24 mouse cellular contexts compared by ENCODE assay signal in genomic region chr2:93807440-93807839, GRCm38 (mm10).
"Had no signal": no experiment of that assay in that cellular context is flagged by ENCODE, and none has a peak within 500 bp of the region (broad histone marks: within the 10 kb centered on the region; RNA-seq: fewer than 3 reads in every experiment).

No protein-coding gene starts in this region.

- H3K4me3 ChIP-seq: heart, embryonic 10.5 days; heart, embryonic 13.5 days; heart, embryonic 15.5 days; hindbrain, embryonic 13.5 days; hindbrain, embryonic 15.5 days; kidney, embryonic 15.5 days; limb, embryonic 13.5 days; limb, embryonic 15.5 days; liver, embryonic 12.5 days had no signal

- H3K27ac ChIP-seq: heart, embryonic 10.5 days; heart, embryonic 13.5 days; heart, embryonic 15.5 days; hindbrain, embryonic 13.5 days; hindbrain, embryonic 15.5 days; hindbrain, postnatal 0 days; kidney, embryonic 15.5 days; kidney, postnatal 0 days; limb, embryonic 13.5 days; limb, embryonic 15.5 days; liver, embryonic 12.5 days; liver, embryonic 14.5 days had no signal

- DNase-seq: heart, postnatal 14 days; heart, postnatal 36 days; kidney, adult 11 months; kidney, adult 2 months; kidney, adult 9 months; kidney, postnatal 14 days; kidney, postnatal 36 days; layer of hippocampus, adult 9-11 months; layer of hippocampus, postnatal 36 days; left cerebral cortex, postnatal 4 days; lung, adult 18-20 months had no signal

- ATAC-seq: hindbrain, postnatal 0 days; intestine, embryonic 16.5 days; liver, embryonic 12.5 days had no signal
